Mouse (Mus musculus): ENCODE measurements around the gene Park7. TPM values are rescaled to one million over a fixed set of nuclear protein-coding genes. Genes with fewer than 3 reads are reported as not detected.
"Not testable (repeated sequence)": the region's sequence is repeated elsewhere in the genome, so short reads cannot be mapped to it uniquely, and the experiment has no call there.

The Park7 gene
- polyA plus RNA-seq, 1 experiment from 2014 or later, result 449 TPM

- WGBS, result 73% methylated on average over 4 of the region's 4 CpGs
- DNase-seq (ENCODE audit: low spot score), result no peak
- H3K4me1 ChIP-seq (replicated peaks), result peaks cover 21% of the 10 kb centered on the region
- H3K27me3 ChIP-seq (ENCODE audit: insufficient read depth, poor library complexity, severe bottlenecking), result no peaks in the 10 kb centered on the region
- no peaks in the 10 kb centered on the region for H3K9me3 ChIP-seq
- H3K27ac ChIP-seq, result no peak overlapping the region
- H3K4me3 ChIP-seq, result no peak overlapping the region
- H3K36me3 ChIP-seq, result no peaks in the 10 kb centered on the region
These were observed 25.7 kb downstream of the Park7 start for GRCm38 (mm10) chr4:150888492-150888891.

DNA sequence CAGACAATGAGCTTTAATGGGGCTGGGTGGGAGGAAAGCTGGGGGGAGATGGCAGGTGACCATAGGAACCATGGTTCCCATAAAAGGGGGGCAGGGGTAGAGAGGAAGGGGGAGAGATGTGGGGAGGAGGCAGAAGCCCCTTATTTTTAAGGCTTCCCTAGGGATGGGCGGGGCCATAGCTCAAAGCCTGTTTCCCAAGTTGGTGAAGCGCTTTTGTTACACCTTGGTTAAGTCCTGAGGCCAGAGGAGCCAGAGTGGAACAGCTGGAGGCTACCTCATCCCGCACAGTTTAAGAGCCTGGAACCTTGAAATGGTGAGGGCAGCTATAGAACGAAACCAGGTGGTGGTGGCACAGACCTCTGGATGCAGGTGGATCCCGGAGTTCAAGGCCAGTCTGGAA, 26.3 kb downstream of the Park7 start:
- H3K9me3 ChIP-seq, result no peaks in the 10 kb centered on the region
- peaks cover 21% of the 10 kb centered on the region for H3K4me1 ChIP-seq (replicated peaks)
- H3K27me3 ChIP-seq (ENCODE audit: insufficient read depth, poor library complexity, severe bottlenecking), result no peaks in the 10 kb centered on the region
- no peak overlapping the region for H3K4me3 ChIP-seq
- no peak for DNase-seq (ENCODE audit: low spot score)
- no peak overlapping the region for H3K27ac ChIP-seq
- no peaks in the 10 kb centered on the region for H3K36me3 ChIP-seq
- WGBS, result 74% methylated on average over 5 of the region's 5 CpGs

DNA sequence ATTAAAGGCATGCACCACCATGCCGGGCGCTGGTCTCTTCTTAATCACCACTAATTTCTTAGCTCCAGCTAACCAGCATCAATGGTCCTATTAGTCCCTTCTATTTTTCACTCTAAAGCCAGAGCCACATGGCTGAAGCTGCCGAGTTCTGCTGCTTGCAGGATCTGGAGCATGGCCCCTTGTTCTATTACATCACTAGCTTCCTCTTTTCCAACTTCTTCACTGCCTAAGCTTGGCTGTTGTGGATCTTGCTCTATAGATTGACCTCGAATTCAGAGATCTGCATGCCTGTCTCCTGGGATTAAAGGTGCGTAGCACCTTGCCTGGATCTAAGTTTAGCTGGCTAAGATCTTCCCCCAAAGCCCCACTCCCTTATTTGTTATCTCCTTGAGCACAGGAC, 31.6 kb downstream of the Park7 start:
- H3K4me1 ChIP-seq (replicated peaks), result no peaks in the 10 kb centered on the region
- 92% methylated on average over 5 of the region's 5 CpGs for WGBS
- peaks cover 26% of the 10 kb centered on the region for H3K9me3 ChIP-seq
- peaks cover 9% of the 10 kb centered on the region; the same call in 1 of the 2 replicates for H3K36me3 ChIP-seq
- H3K27ac ChIP-seq, result no peak overlapping the region
- no peak overlapping the region for H3K4me3 ChIP-seq
- no peak for DNase-seq (ENCODE audit: low spot score)
- no peaks in the 10 kb centered on the region for H3K27me3 ChIP-seq (ENCODE audit: insufficient read depth, poor library complexity, severe bottlenecking)

- no peak overlapping the region for H3K27ac ChIP-seq
- no peak for DNase-seq (ENCODE audit: low spot score)
- peaks cover 8% of the 10 kb centered on the region; the same call in 1 of the 2 replicates for H3K4me1 ChIP-seq (replicated peaks)
- H3K9me3 ChIP-seq, result peaks cover 26% of the 10 kb centered on the region
- H3K4me3 ChIP-seq, result no peak overlapping the region
- no peaks in the 10 kb centered on the region for H3K27me3 ChIP-seq (ENCODE audit: insufficient read depth, poor library complexity, severe bottlenecking)
- H3K36me3 ChIP-seq, result peaks cover 9% of the 10 kb centered on the region; the same call in 1 of the 2 replicates
- 85% methylated on average over 5 of the region's 5 CpGs for WGBS
These were observed 33.9 kb downstream of the Park7 start for GRCm38 (mm10) chr4:150880364-150880763.

GRCm38 (mm10) chr4:150879631-150880030, 34.6 kb downstream of the Park7 start:
- WGBS, result 95% methylated on average over 22 of the region's 22 CpGs
- Histone ChIP-seq H3K4me1 (replicated peaks) (peaks cover 8% of the 10 kb centered on the region; the same call in 1 of the 2 replicates), H3K27me3 (ENCODE audit: insufficient read depth, poor library complexity, severe bottlenecking) (no peaks in the 10 kb centered on the region)

GRCm38 (mm10) chr4:150875393-150875792, 38.8 kb downstream of the Park7 start:
- no peaks in the 10 kb centered on the region for H3K27me3 ChIP-seq (ENCODE audit: insufficient read depth, poor library complexity, severe bottlenecking)
- H3K36me3 ChIP-seq, result peaks cover 9% of the 10 kb centered on the region; the same call in 1 of the 2 replicates
- WGBS, result 88% methylated on average over 10 of the region's 10 CpGs

More at GRCm38 (mm10) chr4:150879631-150880030, 34.6 kb downstream of the Park7 start:
- DNase-seq (ENCODE audit: low spot score), result no peak
- H3K9me3 ChIP-seq, result peaks cover 26% of the 10 kb centered on the region
- no peak overlapping the region for H3K27ac ChIP-seq
- H3K4me3 ChIP-seq, result no peak overlapping the region
- peaks cover 9% of the 10 kb centered on the region; the same call in 1 of the 2 replicates for H3K36me3 ChIP-seq

GRCm38 (mm10) chr4:150874416-150874815, 39.8 kb downstream of the Park7 start:
- WGBS, result 84% methylated on average over 4 of the region's 4 CpGs
- Histone ChIP-seq H3K9me3 (peaks cover 14% of the 10 kb centered on the region), H3K4me1 (replicated peaks) (peaks cover 38% of the 10 kb centered on the region), H3K36me3 (peaks cover 13% of the 10 kb centered on the region; the same call in 1 of the 2 replicates)
- not testable (repeated sequence) for DNase-seq (ENCODE audit: low spot score); H3K27ac ChIP-seq; H3K27me3 ChIP-seq (ENCODE audit: insufficient read depth, poor library complexity, severe bottlenecking); H3K4me3 ChIP-seq

More at GRCm38 (mm10) chr4:150875393-150875792, 38.8 kb downstream of the Park7 start:
- Histone ChIP-seq H3K27ac (no peak overlapping the region), H3K4me3 (no peak overlapping the region), H3K4me1 (replicated peaks) (peaks cover 28% of the 10 kb centered on the region), H3K9me3 (peaks cover 24% of the 10 kb centered on the region)
- no peak for DNase-seq (ENCODE audit: low spot score)

DNA sequence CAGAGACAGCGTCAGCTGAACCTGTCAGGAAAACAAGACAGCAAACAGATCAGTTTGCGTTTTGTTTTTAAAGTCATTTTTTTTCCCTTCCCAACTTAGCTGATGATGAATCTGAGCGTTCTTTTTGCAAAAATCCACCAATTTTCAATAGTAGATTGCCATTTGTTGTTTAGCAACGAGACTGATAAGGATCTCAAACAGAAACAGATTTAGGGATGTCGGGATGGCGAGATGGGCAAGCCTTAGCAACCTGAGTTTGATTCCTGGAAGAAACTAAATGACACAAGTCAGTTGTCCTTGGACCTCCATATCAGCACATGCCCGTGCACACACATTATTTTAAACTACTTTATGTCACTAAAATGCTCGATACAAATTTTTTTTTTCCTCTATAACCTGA, 41.6 kb downstream of the Park7 start:
- Histone ChIP-seq H3K36me3 (peaks cover 22% of the 10 kb centered on the region), H3K4me1 (replicated peaks) (peaks cover 40% of the 10 kb centered on the region), H3K27ac (peak overlapping the region; percentile 69; the same call in 1 of the 2 replicates), H3K27me3 (ENCODE audit: insufficient read depth, poor library complexity, severe bottlenecking) (no peaks in the 10 kb centered on the region), H3K9me3 (no peaks in the 10 kb centered on the region), H3K4me3 (no peak overlapping the region)
- 84% methylated on average over 8 of the region's 8 CpGs for WGBS
- no peak for DNase-seq (ENCODE audit: low spot score)

DNA sequence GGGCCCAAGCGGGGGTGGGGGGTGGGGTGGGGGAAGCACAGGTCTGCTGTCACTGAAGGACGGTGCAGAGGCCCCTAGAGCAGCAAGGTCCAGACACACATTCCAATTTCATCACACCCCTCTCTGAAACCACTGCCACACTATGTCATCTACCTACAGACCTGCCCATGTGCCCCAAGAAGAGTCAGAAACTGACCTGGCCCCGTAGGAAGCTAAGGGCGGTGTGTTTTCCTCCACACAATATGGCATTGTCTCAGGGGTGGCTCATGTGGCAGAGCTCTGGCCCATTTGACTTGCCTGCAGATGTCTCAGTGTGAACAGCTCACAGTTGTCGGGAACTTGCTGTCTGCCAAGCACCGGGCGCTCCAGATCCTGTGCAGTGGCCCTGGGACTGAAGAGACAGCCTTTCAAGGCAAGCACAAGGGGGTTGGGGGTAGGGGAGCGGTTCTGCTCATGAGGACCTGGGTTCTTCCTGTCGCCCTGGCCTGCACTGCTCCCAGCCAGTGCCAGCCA, 42.0 kb downstream of the Park7 start:
- Histone ChIP-seq H3K4me1 (replicated peaks) (peaks cover 40% of the 10 kb centered on the region), H3K27me3 (ENCODE audit: insufficient read depth, poor library complexity, severe bottlenecking) (no peaks in the 10 kb centered on the region), H3K36me3 (peaks cover 27% of the 10 kb centered on the region), H3K9me3 (no peaks in the 10 kb centered on the region), H3K4me3 (no peak overlapping the region), H3K27ac (peak overlapping the region; percentile 69)
- peak; percentile 24 for DNase-seq (ENCODE audit: low spot score)
- WGBS, result 41% methylated on average over 9 of the region's 9 CpGs

DNA sequence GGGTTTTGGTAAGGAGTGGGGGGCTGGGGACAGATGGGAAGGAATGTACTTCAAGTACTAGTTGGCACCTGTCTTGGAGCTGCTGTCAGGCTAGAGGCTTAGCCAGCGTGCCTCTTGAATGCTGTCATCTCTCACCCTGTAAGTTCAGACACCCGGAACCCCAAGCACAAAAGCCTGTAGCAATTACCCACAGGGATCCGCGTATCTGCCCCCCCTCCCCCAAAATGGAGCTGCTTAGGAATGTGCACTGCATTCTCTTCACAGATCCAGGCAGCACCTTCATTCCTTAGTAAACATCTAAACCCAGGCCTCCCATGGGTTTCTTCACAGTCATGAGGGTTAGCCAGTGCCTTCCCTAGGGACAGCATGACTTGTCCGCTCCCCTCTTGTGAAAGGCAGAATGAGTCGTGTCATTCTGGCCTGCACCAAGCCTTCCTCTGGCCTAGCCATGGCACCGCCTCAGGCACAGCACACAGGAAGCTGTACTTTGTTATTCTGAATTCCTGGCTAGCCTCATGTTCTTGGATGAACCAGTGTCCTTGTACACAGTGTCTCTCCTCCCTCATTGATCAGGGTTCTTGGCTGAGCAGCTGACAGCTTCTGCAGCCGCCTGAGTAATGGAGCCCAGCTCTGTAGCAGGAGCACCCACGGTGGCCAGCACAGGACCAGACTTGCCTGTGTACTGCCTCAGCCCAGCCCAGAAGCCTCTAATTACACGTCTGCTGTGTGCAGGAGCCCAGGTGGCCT, 42.7 kb downstream of the Park7 start:
- Histone ChIP-seq H3K4me1 (replicated peaks) (peaks cover 40% of the 10 kb centered on the region), H3K4me3 (no peak overlapping the region), H3K9me3 (no peaks in the 10 kb centered on the region), H3K27me3 (ENCODE audit: insufficient read depth, poor library complexity, severe bottlenecking) (no peaks in the 10 kb centered on the region), H3K27ac (peak overlapping the region; percentile 69), H3K36me3 (peaks cover 34% of the 10 kb centered on the region)
- no peak for DNase-seq (ENCODE audit: low spot score)
- WGBS, result 39% methylated on average over 10 of the region's 10 CpGs

GRCm38 (mm10) chr4:150870963-150871391, 43.3 kb downstream of the Park7 start:
- 89% methylated on average over 13 of the region's 13 CpGs for WGBS
- H3K27ac ChIP-seq, result peak overlapping the region; percentile 69
- H3K9me3 ChIP-seq, result no peaks in the 10 kb centered on the region

GRCm38 (mm10) chr4:150869276-150870197, 44.7 kb downstream of the Park7 start:
- H3K27ac ChIP-seq, result peak overlapping the region; percentile 59
- H3K9me3 ChIP-seq, result no peaks in the 10 kb centered on the region
- no peak for DNase-seq (ENCODE audit: low spot score)
- no peaks in the 10 kb centered on the region for H3K27me3 ChIP-seq (ENCODE audit: insufficient read depth, poor library complexity, severe bottlenecking)
- WGBS, result 83% methylated on average over 17 of the region's 17 CpGs
- no peak overlapping the region for H3K4me3 ChIP-seq
- H3K4me1 ChIP-seq (replicated peaks), result peaks cover 32% of the 10 kb centered on the region
- peaks cover 52% of the 10 kb centered on the region for H3K36me3 ChIP-seq

More at GRCm38 (mm10) chr4:150870963-150871391, 43.3 kb downstream of the Park7 start:
- Histone ChIP-seq H3K36me3 (peaks cover 40% of the 10 kb centered on the region), H3K27me3 (ENCODE audit: insufficient read depth, poor library complexity, severe bottlenecking) (no peaks in the 10 kb centered on the region), H3K4me1 (replicated peaks) (peaks cover 36% of the 10 kb centered on the region), H3K4me3 (no peak overlapping the region)
- DNase-seq (ENCODE audit: low spot score), result no peak
